In genomic region chr9:70338894-70339293, GRCm38 (mm10) we compare ENCODE assay signal across 13 mouse cellular contexts.
"Had no signal": no experiment of that assay in that cellular context is flagged by ENCODE, and none has a peak within 500 bp of the region (broad histone marks: within the 10 kb centered on the region; RNA-seq: fewer than 3 reads in every experiment).

No protein-coding gene starts in this region.

- H3K4me3 ChIP-seq: liver, embryonic 13.5 days; midbrain, embryonic 12.5 days; midbrain, embryonic 15.5 days; neural tube, embryonic 12.5 days; neural tube, embryonic 15.5 days; stomach, embryonic 15.5 days had no signal

- ATAC-seq: midbrain, embryonic 15.5 days had no signal

- H3K27ac ChIP-seq: kidney, postnatal 0 days; liver, embryonic 13.5 days; macrophage; midbrain, embryonic 12.5 days; midbrain, embryonic 15.5 days; neural tube, embryonic 12.5 days; neural tube, embryonic 15.5 days; stomach, embryonic 15.5 days had no signal

- DNase-seq: kidney, adult 2 months; kidney, postnatal 25 days; liver, embryonic 13.5 days; lung, adult 2 months; spleen, adult 18-20 months; thymus, postnatal 25 days had no signal
